Mouse (Mus musculus): ENCODE measurements around the gene Emsy.
A peak's percentile ranks its signal among the peaks of the same experiment; 100 is the strongest.

GRCm38 (mm10) chr7:98697496-98697895, 40.9 kb upstream of the Emsy start:
- TF ChIP-seq POLR2A (IDR thresholded peaks at IDR 0.05; ENCODE audit: low read depth, low read length): no peak
- peak; percentile 54 for TF ChIP-seq CTCF (conservative IDR thresholded peaks at IDR 0.05; ENCODE audit: insufficient read depth, insufficient read length, low read depth, low read length)

All from kidney, adult 2 months (tissue).